Mouse (Mus musculus) forebrain, embryonic 14.5 days (tissue): Measurements from ENCODE around the gene Pnmt. TPM values are rescaled to one million over a fixed set of nuclear protein-coding genes. Genes with fewer than 3 reads are reported as not detected.

Experiments used
- ATAC-seq: fragments of 200-750 bp; cut with Nextera tagmentation; 2 replicates; pipeline ENCODE4 v1.8.0; 2017; ENCODE audit warnings: mild to moderate bottlenecking, moderate library complexity
- DNase-seq: peaks from one replicate; pipeline ENCODE4 v3.0.0-alpha.2; 2015; ENCODE audit warnings: low spot score
- H3K27ac ChIP-seq: fragments of 300-500 bp; sonication (generic); 2 replicates; pipeline ENCODE4 v1.5.1; 2014; ENCODE audit warnings: low read depth, mild to moderate bottlenecking, control low read depth, low read length, moderate library complexity
- H3K27me3 ChIP-seq: fragments of 300-500 bp; sonication (generic); replicated peaks from 2 replicates; pipeline ENCODE4 v1.6.1; 2014; ENCODE audit warnings: low read length, control low read depth, mixed read lengths; ENCODE audit not compliant: control insufficient read depth, insufficient read depth
- H3K36me3 ChIP-seq: fragments of 300-500 bp; sonication (generic); 2 replicates; pipeline ENCODE4 v1.6.1; 2014; ENCODE audit warnings: low read length, control low read depth; ENCODE audit not compliant: control insufficient read depth, insufficient read depth
- H3K4me1 ChIP-seq: fragments of 300-500 bp; sonication (generic); 2 replicates; pipeline ENCODE4 v1.6.1; 2014; ENCODE audit warnings: antibody characterized with exemption, low read length, control low read depth; ENCODE audit not compliant: control insufficient read depth, insufficient read depth
- H3K4me2 ChIP-seq: fragments of 300-500 bp; sonication (generic); 2 replicates; pipeline ENCODE4 v1.6.1; 2014; ENCODE audit warnings: mild to moderate bottlenecking, control low read depth, low read length
- H3K4me3 ChIP-seq: fragments of 300-500 bp; sonication (generic); 2 replicates; pipeline ENCODE4 v1.5.1; 2014; ENCODE audit warnings: low read depth, low read length, control low read depth
- H3K9ac ChIP-seq: fragments of 300-500 bp; sonication (generic); 2 replicates; pipeline ENCODE4 v1.6.1; 2014; ENCODE audit warnings: mild to moderate bottlenecking, low read length, control low read depth, moderate library complexity
- H3K9me3 ChIP-seq: fragments of 300-500 bp; sonication (generic); replicated peaks from 2 replicates; pipeline ENCODE4 v1.6.1; 2016; ENCODE audit warnings: low read length, control low read depth, mixed read lengths; ENCODE audit not compliant: control insufficient read depth
- WGBS: fragments of 180-500 bp; shearing (Covaris S2); extraction: QIAGEN DNeasy Blood & Tissue Kit; methylation state at CpG from one replicate; pipeline ENCODE4 v1.1.7; 2014; 5-methylcytosine and 5-hydroxymethylcytosine counted together
- polyA plus RNA-seq: library from polyadenylated mRNA; unstranded; fragments of >200 nt; fragmentation: Nextera tagmentation; extraction: Ambion mirVana; gene quantifications from 2 replicates; pipeline ENCODE4 v1.2.1, GENCODE M21; 2014

Pnmt gene
- polyA plus RNA-seq, 1 experiment from 2014 or later, result 0.36 TPM

DNA sequence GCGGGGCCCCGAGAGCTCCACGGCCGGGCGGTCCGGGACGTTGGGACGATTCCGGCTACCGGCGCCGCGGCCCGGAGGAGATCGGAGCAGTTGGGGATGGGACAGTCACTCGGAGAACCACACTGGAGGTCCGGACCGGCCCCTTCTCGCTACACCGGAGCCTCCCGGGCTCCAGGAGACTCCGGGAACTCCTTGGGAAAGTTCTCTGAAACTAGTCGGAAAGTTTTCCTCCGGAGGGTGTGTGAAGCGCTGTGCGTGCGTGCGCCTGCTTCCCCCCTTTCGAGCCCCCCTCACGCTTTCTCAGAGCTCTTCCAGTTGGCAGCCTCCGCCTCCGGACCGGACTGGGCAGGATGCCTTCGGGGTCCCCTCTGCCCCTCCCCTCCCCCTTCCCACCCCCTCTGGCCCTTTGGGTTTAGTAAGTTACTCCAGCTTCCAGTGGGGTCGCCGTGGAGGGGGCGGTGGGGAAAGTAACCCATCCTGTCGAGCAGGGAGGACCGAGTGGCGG lies 26.6 kb downstream of the Pnmt start:
- Histone ChIP-seq H3K27ac (peak overlapping the region; percentile 77), H3K9ac (peak overlapping the region; percentile 77), H3K4me2 (peak overlapping the region; percentile 99), H3K36me3 (no peaks in the 10 kb centered on the region), H3K4me3 (peak overlapping the region; percentile 60), H3K4me1 (peaks cover 7% of the 10 kb centered on the region), H3K27me3 (peaks cover 14% of the 10 kb centered on the region; the same call in 1 of the 2 replicates), H3K9me3 (no peaks in the 10 kb centered on the region)
- WGBS, result 0% methylated on average over 39 of the region's 40 CpGs
- peak; percentile 56 for DNase-seq
- ATAC-seq, result peak; percentile 35

DNA sequence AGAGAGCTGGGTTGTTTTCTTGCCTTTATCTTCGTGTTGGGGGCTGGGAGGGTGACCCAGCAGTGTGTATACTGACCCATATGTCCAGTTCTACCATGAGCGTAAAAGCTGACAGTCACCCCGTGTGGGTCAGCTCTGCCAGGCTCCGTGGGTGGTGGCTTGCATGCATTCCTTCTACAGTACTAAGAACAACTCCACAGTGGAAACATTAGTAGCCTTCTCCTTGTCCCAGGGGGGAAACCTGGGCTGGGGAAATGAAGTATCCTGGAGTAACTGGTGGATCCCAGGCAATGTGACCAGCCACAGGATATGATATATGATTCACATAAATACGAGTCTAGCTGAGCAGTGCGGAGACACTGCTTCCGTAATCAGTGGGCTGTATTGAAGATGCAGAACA lies 27.5 kb downstream of the Pnmt start:
- peak overlapping the region; percentile 99 for H3K4me2 ChIP-seq

DNA sequence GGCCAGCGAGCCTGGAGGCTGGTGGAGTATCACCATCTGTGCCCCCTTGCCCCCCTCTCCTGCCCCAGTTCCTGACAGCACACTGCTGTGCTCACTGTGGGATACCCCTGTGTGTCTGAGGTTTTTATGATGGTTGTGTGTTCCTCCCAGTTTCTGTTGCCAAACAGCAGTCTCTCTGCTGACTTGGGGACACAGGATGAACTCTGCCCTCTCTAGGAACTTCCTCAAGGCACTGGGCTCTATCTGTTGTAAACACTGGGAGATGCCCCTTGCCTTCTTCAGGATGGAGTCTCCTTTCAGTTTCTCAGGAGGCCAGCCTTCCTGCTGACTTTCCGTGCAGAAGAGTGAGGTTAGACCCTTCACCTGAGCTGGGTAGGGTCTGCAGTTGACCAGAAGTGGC lies 27.9 kb downstream of the Pnmt start:
- H3K36me3 ChIP-seq, result no peaks in the 10 kb centered on the region
- DNase-seq, result no peak
- peaks cover 7% of the 10 kb centered on the region for H3K4me1 ChIP-seq
- no peak overlapping the region for H3K27ac ChIP-seq
- H3K9ac ChIP-seq, result no peak overlapping the region
- peaks cover 14% of the 10 kb centered on the region; the same call in 1 of the 2 replicates for H3K27me3 ChIP-seq
- no peak overlapping the region for H3K4me3 ChIP-seq
- 25% methylated on average over 2 of the region's 2 CpGs for WGBS
- ATAC-seq, result no peak
- H3K4me2 ChIP-seq, result peak overlapping the region; percentile 99; the same call in 1 of the 2 replicates
- H3K9me3 ChIP-seq, result no peaks in the 10 kb centered on the region

More for the DNA sequence above, 27.5 kb downstream of the Pnmt start:
- ATAC-seq (no peak), DNase-seq (no peak)
- H3K27ac ChIP-seq, result no peak overlapping the region
- WGBS, result 33% methylated on average over 7 of the region's 7 CpGs
- no peaks in the 10 kb centered on the region for H3K36me3 ChIP-seq
- H3K4me1 ChIP-seq, result peaks cover 7% of the 10 kb centered on the region
- no peaks in the 10 kb centered on the region for H3K9me3 ChIP-seq
- H3K9ac ChIP-seq, result no peak overlapping the region; the same call in 1 of the 2 replicates
- H3K27me3 ChIP-seq, result peaks cover 14% of the 10 kb centered on the region; the same call in 1 of the 2 replicates
- peak overlapping the region; percentile 60 for H3K4me3 ChIP-seq

DNA sequence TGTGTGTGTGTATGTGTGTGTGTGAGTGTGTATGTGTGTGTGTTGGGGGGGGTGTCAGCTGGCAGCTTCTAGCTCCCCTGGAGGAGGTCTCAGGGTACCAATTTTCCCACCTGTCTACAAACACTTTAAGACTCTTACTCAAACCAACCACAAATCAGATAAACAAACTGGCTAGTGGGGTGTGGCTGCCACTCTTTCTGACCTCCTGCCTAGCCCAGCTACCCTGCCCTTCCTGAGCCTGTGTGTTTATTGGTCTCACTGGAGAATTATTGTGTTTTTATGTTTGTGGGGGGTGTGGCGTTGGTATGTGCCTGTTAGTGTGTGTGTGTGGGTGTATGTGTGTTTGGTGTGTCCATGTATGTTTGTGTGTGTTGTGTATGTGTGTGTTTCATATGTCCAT lies 30.8 kb downstream of the Pnmt start:
- Histone ChIP-seq H3K27ac (no peak overlapping the region), H3K27me3 (0 out of 2 replicates have a peak, but pooled peaks cover 9% of the 10 kb centered on the region), H3K9ac (no peak overlapping the region), H3K36me3 (no peaks in the 10 kb centered on the region), H3K4me3 (no peak overlapping the region), H3K4me1 (peaks cover under 1% of the 10 kb centered on the region), H3K9me3 (no peaks in the 10 kb centered on the region), H3K4me2 (no peak overlapping the region)
- no peak for ATAC-seq
- no peak for DNase-seq
- WGBS, result 95% methylated on average over 1 of the region's 1 CpGs

DNA sequence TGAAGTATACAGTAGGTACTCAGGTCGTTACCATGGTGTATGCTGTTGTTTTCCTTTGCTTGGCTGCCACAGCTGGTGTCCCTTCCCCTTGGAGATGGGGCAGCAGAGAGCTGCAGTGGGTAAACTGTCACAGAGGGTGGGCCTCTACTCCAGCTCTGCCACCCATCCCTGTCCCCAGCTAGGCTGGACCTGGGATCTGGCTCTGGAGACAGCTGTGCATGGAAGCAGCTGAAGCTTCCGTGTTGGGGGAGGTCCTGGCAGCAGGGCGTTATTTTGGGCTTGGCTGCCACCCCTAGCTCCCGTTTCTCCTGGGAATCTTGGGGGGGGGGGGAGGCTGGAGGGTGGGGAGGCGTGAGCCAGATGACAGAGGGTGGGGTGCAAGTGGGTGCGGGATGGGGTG lies 32.0 kb downstream of the Pnmt start:
- Histone ChIP-seq H3K4me3 (no peak overlapping the region), H3K36me3 (no peaks in the 10 kb centered on the region), H3K4me2 (no peak overlapping the region), H3K9me3 (no peaks in the 10 kb centered on the region), H3K27me3 (no peaks in the 10 kb centered on the region), H3K27ac (no peak overlapping the region), H3K9ac (no peak overlapping the region), H3K4me1 (no peaks in the 10 kb centered on the region)
- DNase-seq, result no peak
- ATAC-seq, result no peak
- 72% methylated on average over 5 of the region's 6 CpGs for WGBS

DNA sequence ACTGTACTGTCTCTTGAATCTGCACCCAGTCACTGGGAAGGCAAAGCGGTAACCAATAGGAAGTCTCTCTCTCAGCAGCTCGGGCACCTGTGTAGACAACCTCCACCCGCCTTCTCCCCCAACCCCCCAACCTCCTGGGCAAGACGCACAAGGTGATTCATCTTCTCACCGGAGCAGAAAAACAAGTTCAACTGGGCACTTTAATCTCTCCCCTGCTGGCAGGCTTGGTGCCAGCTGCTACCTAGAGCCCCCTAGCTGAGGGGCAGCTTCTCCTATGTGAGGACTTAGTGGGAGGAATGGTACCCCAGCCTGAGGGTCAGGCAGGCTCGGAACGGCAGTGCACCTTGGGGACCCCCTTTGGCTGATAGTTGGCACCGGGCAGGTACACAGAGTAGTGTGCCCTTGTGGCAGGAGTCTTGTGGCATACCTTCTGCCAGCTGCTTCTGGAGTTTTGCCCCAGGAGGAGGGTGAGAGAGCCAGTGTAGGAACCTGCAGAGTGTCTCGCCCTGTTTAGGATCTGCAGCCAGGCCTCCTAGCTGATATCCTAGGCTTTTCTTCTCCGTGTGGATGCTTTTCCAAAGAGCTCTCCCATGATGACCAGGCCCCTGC lies 32.8 kb downstream of the Pnmt start:
- H3K9ac ChIP-seq, result no peak overlapping the region
- no peaks in the 10 kb centered on the region for H3K9me3 ChIP-seq
- ATAC-seq (no peak), DNase-seq (no peak)
- H3K4me1 ChIP-seq, result no peaks in the 10 kb centered on the region
- no peaks in the 10 kb centered on the region for H3K36me3 ChIP-seq
- no peaks in the 10 kb centered on the region for H3K27me3 ChIP-seq
- H3K4me2 ChIP-seq, result no peak overlapping the region
- H3K27ac ChIP-seq, result no peak overlapping the region
- H3K4me3 ChIP-seq, result no peak overlapping the region
- WGBS, result 85% methylated on average over 10 of the region's 10 CpGs

DNA sequence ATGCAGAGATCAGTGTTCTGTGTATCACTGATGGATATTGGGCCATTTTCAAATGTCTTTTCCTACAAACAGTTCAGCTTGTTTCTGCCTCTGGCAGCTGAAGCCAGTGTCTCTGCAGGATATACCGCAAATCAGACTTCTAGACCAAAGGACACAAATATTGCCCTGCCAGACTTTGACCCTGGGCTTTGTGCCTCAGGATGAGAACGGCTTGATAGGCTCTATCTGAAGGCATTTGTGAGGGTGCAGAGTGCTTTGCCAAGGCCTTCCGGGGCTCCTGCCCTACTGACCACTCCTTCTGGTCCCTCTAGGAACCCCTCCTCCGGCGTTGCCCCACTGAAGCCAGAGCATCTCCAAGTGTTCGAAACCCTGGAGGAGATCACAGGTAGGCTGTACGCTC lies 40.3 kb downstream of the Pnmt start:
- Histone ChIP-seq H3K36me3 (no peaks in the 10 kb centered on the region), H3K27ac (no peak overlapping the region), H3K27me3 (no peaks in the 10 kb centered on the region), H3K4me2 (no peak overlapping the region), H3K4me3 (no peak overlapping the region), H3K9ac (no peak overlapping the region), H3K4me1 (no peaks in the 10 kb centered on the region), H3K9me3 (no peaks in the 10 kb centered on the region)
- 92% methylated on average over 7 of the region's 7 CpGs for WGBS
- no peak for DNase-seq
- ATAC-seq, result no peak

DNA sequence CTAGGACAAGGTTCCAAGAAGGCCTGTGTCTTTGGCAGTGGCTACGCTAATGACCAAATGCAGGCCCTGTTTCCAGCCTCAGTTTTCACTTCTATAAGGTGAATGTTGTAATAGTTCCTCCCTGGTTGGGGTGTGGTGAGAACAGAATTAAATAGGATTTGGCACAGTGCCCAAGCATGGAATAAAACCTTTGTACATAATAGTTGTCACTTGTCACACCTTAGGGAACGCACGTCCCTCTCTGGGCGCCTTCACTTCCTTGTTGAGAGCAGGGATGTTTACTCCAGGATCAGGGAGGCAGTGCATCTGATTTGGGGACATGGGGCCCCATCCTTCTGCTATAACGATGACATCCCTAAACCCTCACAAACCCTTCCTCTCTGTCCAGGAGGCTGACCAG lies 42.2 kb downstream of the Pnmt start:
- Histone ChIP-seq H3K36me3 (no peaks in the 10 kb centered on the region), H3K9me3 (no peaks in the 10 kb centered on the region), H3K27ac (no peak overlapping the region), H3K27me3 (no peaks in the 10 kb centered on the region), H3K4me3 (no peak overlapping the region), H3K4me2 (no peak overlapping the region), H3K4me1 (no peaks in the 10 kb centered on the region), H3K9ac (no peak overlapping the region)
- WGBS, result 59% methylated on average over 5 of the region's 5 CpGs
- no peak for ATAC-seq
- no peak for DNase-seq

DNA sequence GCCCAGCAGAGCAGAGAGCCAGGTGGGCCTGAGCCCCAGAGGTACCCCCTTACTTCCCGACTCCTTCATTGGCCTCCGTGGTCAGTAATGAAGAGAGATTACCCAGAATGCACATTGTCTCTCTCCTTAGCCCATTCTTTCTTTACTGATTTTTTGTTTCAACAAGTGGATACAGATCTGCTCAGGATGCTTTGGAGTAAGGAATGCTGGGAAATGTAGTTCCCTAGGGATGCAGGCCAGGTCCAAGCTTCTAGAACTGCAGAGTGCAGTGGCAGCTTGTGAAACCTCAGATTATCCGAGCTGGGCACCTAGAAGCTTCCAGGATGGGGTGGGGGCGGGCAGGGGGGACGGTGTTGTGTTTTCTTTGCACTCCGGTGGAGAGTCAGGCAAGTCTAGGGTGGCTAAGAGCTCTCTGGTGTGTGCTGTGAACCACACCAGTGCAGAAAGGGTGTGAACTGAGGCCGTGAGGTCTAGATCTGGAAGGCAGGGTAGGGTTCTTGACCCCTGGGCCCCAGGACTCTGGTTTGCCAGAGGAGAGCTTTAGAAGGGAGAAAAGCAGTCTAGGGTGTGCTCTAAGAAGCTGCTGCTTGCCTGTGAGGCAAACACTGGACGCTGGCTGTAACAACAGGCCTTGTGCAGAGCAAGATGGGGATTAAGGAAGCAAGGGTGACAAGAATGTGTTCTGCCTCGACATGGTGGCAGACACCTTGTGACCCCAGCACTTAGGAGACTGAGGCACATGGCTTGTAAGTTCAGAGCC lies 45.7 kb downstream of the Pnmt start:
- H3K4me2 ChIP-seq, result no peak overlapping the region
- H3K36me3 ChIP-seq, result peaks cover 7% of the 10 kb centered on the region
- H3K9me3 ChIP-seq, result no peaks in the 10 kb centered on the region
- ATAC-seq (no peak), DNase-seq (no peak)
- H3K4me3 ChIP-seq, result no peak overlapping the region
- no peaks in the 10 kb centered on the region for H3K4me1 ChIP-seq
- H3K27me3 ChIP-seq, result no peaks in the 10 kb centered on the region
- no peak overlapping the region for H3K27ac ChIP-seq
- no peak overlapping the region for H3K9ac ChIP-seq
- 78% methylated on average over 9 of the region's 9 CpGs for WGBS
